Mouse (Mus musculus) megakaryocyte, embryonic 14.5 days (primary cell): ENCODE measurements around the gene Tbc1d8.

Source experiments
- FLI1 ChIP-seq: IDR thresholded peaks from 2 replicates; pipeline ENCODE4 v1.6.1; 2012; ENCODE audit warnings: low read length, inconsistent platforms, mixed read lengths
- GATA1 ChIP-seq: IDR thresholded peaks from 3 replicates; pipeline ENCODE4 v1.6.1; 2012; ENCODE audit warnings: mixed read lengths, low read length, inconsistent platforms, borderline replicate concordance

DNA sequence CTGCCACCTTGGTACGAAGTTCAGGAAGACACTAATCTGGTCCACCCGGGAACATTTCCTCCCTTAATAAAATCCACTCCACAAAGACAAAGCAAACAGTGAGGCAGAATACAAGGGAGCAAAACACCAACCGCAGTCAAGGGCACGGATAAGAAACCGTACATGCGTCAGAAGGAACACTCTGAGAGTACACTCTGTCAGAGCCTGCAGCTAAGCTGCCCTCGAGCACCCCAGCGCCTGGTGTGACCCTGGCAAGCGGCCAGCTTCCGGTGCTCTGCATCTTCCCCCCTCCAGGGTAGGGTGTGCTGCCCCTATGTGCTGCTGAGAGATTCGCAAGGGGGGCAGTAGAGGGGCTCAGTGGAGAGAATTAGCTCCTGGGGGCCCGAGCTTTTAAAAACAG is 60.7 kb downstream of the Tbc1d8 start:
- TF ChIP-seq GATA1 (no peak), FLI1 (no peak)
